Mouse (Mus musculus): Measurements from ENCODE around the gene Gdf7.

The Gdf7 gene

DNA sequence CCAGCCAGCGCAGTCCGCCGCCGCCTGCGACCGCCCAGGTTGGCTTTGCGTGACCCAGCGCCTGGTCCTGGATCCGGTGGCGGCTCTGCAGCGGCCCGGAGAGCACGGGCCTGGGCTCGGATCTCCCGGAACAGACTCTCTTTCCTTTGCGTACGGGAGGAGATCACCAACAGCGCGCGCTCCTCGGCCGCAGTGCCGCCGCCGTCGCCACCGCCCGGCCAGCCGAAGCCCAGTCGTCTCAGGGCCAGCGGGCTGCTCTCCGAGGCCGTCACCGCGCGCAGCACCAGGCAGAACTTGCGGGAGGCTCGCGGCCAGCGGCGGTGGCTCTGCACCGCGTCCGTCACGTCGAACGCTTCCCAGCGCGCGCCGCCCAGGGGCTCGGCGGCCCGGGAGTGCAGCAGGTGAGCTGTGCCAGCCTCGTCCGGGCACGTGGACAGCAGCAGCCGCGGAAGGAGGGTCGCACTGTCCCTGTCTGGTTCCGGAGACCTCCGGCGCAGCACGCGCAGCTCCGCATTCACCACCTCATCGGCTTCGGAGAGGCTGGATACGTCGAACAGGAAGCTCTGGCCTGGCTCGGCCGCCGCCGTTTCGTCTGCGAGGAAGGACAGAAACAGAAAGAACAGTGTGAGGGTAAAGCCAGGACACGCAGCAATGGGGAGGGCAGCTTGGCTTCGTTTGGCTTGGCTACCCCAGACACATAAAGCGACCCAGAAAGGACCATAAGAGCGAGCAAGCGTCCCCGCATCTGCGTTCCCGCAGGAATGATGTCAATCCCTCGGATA, 3.2 kb downstream of the Gdf7 start:
- no peak for DNase-seq (ENCODE audit: low read depth, low spot score)

DNA sequence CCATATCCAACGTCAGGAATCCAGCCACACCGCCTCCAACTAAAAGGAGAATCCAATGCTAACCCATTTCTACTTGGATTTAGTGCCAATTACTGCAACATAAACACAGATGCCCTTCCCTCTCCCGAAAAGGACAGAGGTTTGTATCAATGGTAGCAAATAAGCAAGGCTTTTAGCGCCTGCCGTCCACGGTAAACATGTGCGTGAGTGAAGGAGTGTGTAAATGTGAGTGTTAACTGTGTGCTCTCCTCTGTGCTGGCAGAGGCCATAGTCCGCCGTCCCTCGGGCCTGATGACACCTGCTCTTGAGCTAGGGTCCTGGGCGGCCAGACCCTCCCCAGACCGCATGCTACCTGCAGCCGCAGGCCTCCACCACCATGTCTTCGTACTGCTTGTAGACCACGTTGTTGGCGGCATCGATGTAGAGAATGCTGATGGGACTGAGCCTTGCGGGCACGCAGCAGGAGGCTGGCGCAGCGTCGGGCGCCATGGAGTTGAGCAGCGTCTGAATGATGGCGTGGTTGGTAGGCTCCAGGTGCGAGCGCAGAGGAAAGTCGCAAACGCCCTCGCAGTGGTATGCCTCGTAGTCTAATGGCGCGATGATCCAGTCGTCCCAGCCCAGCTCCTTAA, 4.1 kb downstream of the Gdf7 start:
- no peak for DNase-seq (ENCODE audit: low read depth, low spot score)

DNA sequence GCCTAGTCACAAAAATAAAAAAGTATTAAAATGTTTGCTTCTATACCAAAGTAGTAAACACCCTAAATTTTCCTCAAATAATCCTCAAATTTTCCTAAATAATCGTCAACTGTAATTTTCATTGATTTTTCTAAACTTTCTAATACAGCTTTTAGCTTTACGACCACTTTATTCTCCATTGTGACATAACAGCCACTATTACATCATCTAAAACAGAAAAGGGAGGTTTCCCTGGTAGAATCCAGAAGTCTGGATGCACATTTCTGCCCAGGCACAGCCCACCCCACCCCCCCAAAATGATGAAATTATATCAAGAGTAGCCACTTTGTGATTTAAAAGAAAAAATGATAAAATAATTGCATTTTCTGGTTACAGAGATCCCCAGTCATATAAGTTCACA, 5.6 kb downstream of the Gdf7 start:
- no peak for DNase-seq (ENCODE audit: low read depth, low spot score)

DNA sequence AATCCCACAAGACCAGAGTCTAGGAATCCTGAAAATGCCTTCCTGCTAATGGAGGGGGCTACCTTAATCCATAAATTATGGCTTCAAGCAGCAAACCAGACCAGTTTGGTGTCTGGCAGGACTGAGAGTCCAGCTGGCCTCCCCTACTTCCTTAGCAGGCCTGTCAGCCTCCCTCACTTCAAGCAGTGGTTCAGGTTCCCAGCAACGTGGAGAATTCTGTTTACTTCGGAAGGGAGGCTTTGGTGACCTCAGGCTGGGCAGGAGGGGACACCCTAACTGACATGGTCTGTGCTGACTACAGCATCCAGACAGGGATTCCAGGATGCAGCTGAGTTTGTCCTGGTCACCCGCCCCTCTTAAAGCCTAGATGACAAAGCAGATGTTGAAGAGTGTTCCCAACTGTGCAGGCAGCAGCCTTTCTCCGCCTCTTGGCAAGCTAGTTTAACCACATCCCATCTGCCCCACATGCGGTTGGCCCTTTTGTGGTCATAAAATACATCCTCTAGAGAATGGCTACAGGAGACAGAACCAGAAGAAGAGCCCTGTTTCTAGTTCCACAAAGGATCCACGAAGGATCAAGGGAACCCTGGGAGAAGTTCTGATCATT, 6.3 kb downstream of the Gdf7 start:
- DNase-seq (ENCODE audit: low read depth, low spot score), result no peak

DNA sequence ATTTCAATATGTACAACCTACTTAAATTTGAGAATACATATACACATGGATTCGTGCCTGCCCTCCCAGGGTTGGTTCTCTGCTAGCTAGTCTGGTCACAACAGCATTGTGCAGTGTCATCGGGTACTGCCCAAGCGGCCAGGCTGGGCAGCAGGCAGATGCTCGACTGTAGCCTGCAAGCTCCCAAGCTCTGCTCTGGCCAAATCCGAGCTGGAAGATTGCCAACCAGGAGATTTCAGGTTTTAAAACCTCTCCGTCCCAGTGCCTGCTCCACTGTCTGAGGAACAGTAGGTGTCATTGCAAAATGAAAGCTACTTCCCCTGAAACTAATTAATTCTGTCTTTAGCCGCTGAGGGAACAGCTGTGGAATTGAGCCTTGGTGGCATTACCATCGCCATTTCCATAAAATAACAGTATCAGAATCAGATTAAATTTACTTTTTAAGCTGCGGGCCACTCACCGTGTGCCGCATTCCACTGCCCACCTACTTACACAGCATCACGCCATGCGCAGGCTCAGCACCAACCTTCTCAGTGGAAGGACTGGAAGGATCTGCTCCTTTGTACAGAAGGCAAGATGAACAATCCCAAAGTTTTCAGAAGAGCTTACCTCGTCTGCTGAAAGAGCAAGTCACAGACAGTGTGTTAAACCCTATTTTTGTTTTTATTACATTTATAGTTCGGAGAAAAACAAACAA, 10.4 kb downstream of the Gdf7 start:
- no peak for DNase-seq (ENCODE audit: low read depth, low spot score)

DNA sequence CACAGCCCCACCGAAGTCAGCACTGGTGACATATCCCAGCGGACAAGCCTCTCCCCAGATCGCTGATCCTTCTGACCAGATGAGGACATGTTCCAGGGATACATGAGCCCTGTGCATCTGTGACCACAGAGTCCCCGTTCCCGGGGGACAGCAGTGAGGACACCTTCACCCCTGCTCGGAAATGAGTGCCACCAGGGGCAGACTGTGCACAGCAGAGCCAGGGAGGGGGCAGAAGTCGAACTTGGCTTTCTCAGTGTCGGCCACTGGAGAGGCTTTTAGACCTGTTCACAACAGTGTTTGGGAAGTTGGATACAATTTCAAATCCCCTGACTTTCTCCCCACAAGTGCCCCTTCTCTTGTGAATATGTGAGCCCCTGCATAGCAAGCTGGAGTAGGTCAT, 12.3 kb downstream of the Gdf7 start:
- no peak for DNase-seq (ENCODE audit: low read depth, low spot score)

DNA sequence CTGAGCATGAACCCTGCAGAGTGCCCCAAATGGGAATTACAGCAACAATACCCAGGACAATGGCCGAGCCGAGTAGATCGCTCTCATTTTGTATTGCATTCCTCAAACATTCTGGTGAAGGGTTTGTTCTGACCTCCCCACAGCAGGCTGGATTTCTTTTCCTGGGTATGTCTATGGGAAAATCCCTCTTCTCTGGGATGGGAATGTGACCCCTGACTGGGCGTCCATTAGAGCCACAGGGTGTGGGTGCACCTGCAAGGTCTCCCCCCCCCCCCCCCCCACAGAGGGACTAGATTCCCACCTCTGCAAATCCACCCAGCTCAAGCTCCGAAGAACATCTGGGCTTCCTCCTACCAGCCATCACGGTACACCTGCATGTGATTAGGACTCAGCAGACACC, 12.7 kb downstream of the Gdf7 start:
- DNase-seq (ENCODE audit: low read depth, low spot score), result no peak

DNA sequence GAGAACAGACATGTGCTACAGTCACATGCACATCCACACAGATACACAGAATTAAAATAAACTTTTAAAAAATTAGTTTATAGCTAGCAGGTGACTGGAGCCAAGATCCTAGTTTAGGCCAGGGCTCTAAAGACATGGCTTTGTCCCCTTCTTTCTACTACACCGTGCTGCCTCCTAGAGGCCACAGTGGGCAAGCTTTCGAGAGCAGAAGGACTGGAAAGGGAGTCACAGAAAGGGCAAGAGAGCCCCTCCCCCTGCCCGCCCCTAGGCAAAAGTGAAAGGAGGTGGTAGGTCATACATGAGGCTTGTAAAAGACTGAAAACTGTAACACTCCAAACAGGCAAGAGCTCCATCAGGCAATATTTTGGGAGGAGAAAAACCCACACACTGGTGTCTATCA, 13.8 kb downstream of the Gdf7 start:
- no peak for DNase-seq (ENCODE audit: low read depth, low spot score)

DNA sequence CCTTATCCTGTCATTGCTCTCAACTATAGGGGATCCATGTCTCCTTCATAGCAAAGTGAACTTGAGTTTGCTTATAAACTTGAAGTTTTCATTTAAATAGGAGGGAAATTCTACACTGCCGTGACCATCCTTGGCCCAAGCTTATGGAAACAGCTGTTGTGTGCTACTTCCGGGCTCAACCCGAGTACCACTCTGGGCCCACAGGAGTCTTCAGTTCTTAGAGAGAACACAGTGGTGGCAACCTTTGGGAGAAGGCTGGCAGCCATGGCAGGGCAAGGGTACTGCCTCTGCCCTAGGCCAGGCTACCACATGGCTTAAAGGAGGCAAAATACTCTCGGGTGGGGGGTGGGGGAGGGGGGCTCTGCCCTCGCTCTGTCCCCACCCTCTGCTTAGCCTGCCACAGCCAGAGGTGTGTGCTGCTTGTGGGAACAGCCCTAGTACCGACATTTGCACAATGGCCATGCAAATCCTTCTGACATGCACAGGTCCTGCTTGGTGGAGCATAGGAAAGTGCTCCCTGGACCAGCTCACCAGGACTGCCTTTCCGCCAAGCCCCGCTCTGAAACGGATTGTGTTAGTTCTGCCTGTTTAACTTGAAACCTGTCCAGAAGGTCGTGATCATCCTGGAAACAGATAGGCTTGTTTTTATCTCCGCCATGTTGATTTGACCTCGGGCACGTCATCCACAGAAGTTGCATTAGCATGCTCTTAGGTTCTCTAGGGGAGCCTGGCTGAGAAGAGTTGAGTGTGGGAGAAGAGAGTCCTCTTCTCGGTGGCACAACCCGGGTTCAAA, 20.3 kb downstream of the Gdf7 start:
- DNase-seq (ENCODE audit: low read depth, low spot score), result no peak

DNA sequence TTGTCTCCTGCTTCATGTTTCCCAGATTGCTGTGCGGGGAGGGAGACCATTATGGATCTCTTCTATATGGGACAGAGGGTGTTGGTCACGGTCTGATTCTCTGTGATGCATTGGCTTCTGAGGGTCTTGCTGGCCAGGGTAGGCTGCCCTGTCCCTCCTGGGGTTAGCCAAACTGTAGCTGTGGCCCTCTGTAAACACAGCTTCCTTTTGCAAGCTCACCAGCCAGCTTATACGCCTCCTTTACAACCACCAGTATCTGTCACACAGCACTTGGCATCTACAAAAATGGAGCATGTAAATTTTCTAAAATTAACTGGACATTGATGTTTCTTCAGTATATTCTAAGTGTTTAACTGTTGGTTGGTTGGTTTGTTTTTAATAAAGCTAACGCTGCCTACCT, 26.3 kb downstream of the Gdf7 start:
- no peak for DNase-seq (ENCODE audit: low read depth, low spot score)

DNA sequence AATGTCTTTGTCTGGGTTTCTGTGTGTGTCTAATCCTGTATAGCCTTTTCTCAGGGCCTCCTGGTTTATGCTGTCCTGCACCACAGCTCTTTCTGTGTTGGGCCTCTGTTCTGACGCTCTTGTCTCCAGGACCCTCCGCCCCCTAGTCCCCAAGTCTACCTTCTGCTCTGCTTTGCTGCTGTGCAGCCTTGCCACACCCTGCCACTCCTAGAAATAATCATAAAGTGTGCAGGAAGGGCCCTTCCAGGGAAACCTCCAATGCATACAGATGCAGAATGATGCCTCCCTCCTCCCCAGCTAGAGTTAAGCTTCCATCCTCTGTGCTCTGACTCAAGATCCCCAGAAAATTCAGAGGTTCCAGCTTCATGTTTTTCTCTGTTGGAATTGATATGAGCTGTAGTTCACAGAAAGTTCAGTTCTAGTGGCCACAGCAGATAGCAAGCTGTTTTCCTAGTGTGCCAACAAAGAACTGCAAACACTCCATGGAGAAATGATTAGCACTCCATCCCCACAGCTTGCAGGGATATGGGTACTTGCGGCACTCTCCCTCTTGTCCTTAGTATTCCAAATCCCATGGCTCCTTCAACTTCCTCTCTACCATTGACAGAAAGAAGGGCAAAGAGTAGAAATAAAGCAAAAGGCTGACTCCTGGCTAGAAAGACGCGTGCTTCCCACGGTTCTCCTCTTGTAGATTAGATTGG, 28.1 kb downstream of the Gdf7 start:
- no peak for DNase-seq (ENCODE audit: low read depth, low spot score)

DNA sequence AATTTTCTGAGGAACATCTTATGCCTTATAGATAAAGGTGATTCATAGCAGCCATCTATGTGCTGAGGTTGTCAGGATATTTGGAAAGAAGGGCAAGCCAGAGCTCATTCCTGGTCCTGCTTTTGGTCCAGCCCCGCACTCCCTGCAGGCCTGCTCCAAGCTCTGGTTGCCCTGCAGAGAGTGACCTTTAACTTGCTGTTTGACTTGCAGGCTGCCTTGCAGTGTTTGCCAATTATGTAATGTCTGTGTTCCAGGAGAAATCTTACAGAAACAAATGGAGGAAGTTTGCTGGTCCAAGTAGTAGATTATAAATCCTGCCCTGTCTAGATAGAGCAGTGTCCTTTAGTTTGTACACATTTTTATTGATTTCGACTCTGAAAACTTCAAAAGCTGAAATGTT, 30.3 kb downstream of the Gdf7 start:
- DNase-seq (ENCODE audit: low read depth, low spot score), result no peak

DNA sequence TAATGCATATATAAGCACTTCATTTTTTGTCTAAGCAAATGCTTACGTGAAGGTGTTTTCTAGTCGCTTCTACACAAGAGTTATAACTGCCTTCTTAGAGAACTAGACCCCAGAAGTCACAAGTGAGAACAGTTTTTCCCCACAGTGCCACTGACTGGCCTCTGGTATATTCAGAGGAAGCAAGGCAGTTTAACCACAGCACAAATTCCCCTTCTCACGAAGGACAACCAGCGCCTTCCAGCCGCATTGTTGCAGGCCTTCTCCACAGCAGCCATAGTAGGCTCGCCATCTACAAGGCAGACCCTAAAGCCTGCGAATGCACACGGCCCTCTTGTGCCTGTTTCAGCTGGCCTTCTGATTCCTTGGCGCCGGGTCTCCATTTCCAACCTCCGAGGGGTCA, 32.1 kb downstream of the Gdf7 start:
- no peak for DNase-seq (ENCODE audit: low read depth, low spot score)

DNA sequence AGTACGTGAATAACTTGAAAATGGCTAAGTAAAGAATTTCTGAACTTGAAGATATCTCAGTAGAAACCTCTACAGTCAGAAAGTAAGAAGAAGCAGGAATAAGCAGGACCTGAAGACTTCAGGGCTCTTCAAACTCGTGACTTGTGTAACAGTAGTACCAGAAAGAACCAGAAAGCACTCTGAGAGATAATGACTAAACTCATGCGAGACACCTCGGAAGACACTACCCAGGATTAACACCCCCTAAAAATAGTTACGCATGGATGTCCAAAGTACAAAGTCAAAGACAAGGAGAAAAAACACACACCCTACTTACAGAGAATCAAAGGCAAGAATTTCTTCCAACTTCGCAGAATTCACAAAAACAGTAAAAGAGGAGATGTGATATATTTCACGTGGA, 35.4 kb downstream of the Gdf7 start:
- DNase-seq (ENCODE audit: low read depth, low spot score), result no peak

DNA sequence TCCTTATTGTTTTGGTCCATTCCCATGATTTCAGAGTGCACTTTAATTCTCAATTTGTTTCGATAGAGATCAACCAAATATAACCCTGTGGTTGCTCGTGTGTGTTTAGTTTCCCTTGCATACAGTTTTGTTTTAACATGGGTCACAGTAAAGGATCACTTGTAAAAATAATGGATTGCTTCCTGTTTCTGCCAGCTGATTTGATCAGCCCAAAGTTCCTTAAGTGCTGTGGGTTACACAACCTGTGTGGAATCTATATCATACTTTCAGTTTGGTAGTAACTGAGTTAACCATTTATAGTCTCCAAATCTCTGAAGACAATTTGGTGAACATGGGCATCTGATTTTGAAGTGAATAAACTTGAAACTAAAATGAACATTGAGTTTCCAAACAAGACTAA, 41.5 kb downstream of the Gdf7 start:
- no peak for DNase-seq (ENCODE audit: low read depth, low spot score)

Measured in embryo, embryonic 11.5 days (tissue).